Mouse (Mus musculus) bone marrow macrophage, adult 2 months (primary cell): ENCODE measurements at regions not wholly inside any gene's neighbourhood (a gene's known extent, or its start where the extent isn't known, plus 50 kb on each side); places are given as distances from the start of the nearest gene placed in this dataset.

Experiments
- CTCF ChIP-seq: IDR thresholded peaks from 2 replicates; pipeline ENCODE4 v1.5.1; 2012; ENCODE audit warnings: low read depth, mild to moderate bottlenecking, low read length, moderate library complexity
- POLR2A ChIP-seq: IDR thresholded peaks from 2 replicates; pipeline ENCODE4 v1.6.1; 2012; ENCODE audit warnings: mild to moderate bottlenecking, low read depth, low read length, borderline replicate concordance

DNA sequence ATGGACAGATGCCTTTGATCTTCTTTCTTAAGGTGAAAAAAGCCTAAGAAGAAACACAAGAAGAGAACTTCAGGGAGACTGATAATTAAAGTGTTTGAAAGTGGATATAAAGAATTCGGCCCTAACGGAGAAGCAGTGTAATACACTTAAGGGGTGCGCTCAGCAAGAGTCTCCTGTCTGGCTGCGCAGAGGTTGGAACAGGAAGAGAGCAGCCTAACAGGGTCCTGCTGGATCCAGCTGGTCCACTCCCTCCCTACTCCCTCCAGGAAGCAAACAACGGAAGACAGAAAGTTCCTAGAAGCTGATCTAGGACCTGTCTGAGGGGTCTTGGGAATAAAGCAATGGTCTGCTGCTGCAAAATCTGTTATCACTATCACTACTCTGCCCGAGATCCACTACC is 242.4 kb downstream of the 1190002N15Rik start:
- no peak for TF ChIP-seq CTCF
- no peak for TF ChIP-seq POLR2A
